Mouse (Mus musculus): ENCODE measurements around the gene Cntn4.

DNA sequence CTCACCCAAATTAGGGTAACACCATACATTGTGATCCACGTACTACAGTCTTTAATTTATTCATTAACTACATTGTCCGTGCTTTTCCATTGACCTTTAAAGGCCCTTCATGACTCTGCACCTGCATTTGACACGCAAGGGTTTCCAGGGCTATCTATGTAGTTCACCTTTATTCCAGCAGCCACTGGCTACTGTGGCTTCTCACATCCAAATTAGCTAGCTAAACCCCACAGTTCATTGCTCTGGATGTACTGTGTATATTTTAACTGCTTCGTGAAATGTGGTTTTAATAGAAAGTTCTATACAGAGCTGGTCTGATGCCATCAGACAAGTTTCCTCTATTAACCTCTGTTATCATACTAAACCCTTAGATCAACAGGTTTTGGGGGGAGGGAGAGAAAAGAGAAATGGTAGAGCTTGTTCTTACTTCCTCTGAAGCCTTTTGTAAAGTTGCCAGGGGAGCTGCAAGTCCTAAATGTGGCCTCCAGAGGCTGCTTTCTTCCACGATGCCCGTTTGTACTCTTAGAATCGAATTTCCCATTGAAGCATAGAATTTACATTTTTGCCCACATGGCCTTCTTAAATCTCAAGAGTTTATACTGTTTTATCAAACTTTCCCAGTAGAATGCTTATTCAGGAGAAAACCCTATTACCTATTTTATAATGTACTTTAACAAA, 1066.2 kb downstream of the Cntn4 start:
- TF ChIP-seq CTCF (conservative IDR thresholded peaks at IDR 0.05; ENCODE audit: low read length) = no peak
- no peak for TF ChIP-seq POU5F1 (IDR thresholded peaks at IDR 0.05; ENCODE audit: borderline replicate concordance, low read length)
